Mouse (Mus musculus) T-helper 1 cell (primary cell): ENCODE results near the gene Cdk11b.
"Not testable (repeated sequence)": the region's sequence is repeated elsewhere in the genome, so short reads cannot be mapped to it uniquely, and the experiment has no call there.

Experiments used
- in situ Hi-C: fragments of 300-600 bp; cut with MboI, MseI; formaldehyde crosslinking; loops from one replicate; pipeline ENCODE4 v1.15.1; 2025; ENCODE audit warnings: high pct_unique_total_duplicates

The Cdk11b gene

DNA sequence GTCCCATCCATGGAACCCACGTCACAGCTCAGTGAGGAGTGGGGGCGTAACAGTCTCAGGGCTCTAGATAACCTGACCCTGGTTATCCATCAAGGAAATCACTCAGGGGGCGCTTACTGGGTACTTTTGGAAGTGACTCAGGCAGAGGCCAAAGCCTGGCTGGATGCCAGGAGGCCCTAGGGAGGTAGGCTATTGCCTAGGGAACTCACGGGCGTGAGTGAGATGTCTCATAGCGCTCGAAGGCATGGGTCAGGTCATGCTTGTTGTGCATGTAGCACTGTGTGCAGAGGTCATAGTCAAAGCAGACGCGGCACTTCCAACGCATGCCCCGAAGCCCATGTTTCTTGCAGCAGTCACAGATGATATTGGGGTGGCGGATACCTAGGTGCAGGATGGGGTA, 36.0 kb downstream of the Cdk11b start:
- in situ Hi-C loops, result no loop called here

DNA sequence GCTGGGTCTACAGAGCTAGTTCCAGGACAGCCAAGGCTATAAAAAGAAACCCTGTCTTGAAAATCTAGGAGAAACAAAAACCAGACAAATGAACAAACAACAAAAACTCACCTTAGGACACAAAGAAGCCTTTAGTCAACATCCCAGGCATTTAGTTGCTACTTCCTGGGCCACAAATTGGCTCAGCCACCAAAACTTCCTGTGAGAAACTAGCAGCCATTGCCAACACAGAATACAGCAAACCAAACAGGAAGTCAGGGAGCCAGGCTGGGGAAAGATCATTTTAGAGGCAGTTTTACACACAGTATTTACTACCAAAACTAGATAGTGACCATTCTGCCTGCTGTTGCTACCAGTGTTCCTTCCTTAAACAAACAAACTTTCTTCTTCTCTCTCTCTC, 42.2 kb downstream of the Cdk11b start:
- in situ Hi-C loops, result no loop called here

DNA sequence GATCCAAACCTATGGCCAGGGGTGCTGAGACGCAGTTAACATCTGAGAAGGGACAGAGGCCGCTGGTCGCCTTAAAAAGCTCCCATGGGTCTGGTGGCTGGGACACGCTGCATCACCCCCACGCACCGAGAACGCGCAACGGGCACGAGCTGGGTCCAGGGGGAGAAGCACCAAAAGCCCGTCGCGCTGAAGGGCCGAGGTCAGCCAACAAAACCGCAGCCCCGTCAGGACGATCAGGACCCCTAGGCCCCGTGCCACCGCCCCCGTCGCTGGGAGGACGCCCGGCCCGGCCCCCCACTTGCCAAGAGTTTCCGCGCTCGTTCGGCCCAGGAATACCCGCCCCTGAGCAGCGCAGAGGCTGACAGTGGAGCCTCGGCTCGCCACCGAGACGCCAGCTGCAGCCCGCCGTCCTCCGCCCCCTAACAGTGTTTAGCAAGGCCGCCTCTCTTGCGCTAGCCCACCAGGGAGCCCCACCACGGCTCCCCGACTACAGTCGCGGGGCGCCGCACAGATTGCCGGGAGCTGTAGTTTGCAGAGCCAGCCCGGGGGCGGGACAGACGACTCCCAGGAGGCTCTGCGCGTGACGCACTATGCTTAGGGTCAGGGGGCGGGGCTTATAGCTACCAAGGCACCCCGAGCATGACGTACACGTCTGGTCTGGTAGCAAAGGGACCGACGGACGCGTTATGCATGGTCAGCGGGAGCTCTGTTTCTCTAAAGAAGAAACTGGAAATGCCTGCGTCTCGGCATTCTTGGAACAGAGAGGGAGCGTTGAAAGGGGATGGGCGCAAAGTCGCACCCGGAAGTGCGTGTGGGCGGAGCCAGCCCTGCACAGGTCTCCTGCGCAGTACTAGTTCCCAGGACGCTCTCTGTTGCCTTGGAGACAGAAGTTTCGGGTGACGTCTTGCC, 44.3 kb downstream of the Cdk11b start, which contains the start of gene Mib2:
TSS of gene Mib2 (minus strand) at position 510 of the 909 bp plus-strand sequence.
- in situ Hi-C loops, result no loop called here

DNA sequence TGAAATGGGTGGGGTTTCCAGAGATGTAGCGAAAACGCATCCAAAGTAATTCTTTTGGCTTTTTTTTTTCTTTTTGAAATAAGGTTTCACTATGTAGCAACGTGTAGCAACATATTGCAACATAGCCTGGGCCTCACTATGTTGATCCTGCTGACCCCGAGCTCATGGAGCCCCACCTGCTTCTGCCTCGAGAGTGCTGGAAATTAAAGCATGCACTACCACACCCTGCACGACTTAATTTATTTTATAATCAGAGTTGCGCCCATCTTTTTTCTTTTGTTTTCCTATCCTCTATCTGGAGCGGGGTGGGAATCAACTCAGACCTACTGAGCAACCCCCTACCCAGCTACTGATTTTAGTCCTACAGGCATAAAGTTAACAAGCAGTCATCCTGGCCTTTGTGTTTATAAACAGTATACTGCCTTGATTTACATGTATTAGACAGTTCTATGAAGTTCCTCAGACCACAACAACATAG, 45.0 kb downstream of the Cdk11b start:
- in situ Hi-C loops, result no loop called here

DNA sequence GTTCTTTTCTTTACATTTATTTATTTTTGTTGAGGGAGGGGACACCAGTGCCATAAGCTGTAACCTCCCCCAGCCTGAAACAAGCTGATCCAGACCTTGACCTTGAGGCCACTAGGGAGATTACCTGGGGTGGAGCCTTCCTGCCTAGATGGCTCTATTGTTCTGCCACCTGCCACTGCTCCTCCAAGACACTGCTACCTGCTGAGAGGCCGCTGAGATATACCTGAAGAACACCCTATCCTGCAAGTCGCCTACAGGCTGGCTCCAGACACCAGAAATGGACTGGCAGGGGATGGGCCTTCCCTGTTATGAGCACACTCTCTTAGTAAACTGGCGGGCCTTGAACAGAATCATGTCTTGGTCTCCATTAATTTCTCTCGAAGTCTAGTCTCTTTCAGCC, 45.6 kb downstream of the Cdk11b start:
- in situ Hi-C loops, result not testable (repeated sequence)

DNA sequence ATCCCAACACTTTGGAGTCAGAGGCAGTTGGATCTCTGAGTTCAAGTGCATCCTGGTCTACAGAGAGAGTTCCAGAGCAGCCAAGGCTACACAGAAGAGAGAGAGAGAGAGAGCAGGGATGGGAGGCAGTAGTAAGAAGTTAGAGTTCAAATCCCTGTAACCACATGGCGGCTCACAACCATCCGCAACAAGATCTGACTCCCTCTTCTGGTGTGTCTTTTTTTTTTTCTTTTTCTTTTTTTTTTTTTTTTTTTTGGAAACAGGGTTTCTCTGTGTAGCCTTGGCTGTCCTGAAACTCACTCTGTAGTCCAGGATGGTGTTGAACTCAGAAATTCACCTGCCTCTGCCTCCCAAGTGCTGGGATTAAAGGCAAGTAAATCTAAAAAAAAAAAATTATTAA, 47.4 kb downstream of the Cdk11b start:
- in situ Hi-C loops, result no loop called here

DNA sequence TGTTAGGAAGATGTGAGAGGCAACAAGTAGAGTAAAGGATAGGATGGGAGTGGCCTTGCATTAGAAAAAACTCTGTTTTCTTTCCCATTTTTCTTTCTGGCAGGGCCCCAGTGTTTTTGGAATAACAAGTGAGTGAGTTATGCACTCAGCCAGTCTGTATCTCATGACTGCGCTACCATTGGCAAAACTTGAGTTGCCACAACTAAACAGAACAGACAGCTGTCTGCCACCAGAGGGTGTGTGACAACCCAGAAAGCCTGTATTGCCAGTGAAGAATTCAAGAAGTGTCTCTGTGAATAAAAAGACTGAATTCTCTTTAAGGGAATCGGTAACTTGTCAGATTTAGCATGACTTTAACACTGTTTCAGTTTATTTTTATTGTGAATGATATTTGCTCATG, 51.3 kb downstream of the Cdk11b start:
- in situ Hi-C loops, result no loop called here

DNA sequence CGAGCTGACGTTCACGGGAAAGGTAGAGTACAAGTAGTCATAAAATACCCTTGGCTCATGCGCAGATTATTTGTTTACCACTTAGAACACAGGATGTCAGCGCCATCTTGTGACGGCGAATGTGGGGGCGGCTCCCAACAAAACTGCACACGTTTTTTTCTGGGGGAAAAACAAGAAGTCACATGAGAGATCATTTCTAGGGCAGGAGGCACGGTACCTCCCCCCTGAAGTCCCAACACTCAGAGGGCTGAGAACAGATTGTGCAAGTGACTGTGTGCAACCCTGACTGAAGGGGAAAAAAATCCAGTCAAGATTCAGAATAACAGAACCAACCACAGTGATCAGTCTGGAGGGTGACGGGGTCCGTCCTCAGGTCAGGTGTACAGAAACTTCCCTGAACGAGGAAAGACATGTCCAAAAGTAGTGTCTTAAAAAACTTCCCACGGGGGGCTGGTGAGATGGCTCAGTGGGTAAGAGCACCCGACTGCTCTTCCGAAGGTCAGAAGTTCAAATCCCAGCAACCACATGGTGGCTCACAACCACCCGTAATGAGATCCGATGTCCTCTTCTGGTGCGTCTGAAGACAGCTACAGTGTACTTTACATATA, 59.1 kb downstream of the Cdk11b start:
- in situ Hi-C loops, result not testable (repeated sequence)

DNA sequence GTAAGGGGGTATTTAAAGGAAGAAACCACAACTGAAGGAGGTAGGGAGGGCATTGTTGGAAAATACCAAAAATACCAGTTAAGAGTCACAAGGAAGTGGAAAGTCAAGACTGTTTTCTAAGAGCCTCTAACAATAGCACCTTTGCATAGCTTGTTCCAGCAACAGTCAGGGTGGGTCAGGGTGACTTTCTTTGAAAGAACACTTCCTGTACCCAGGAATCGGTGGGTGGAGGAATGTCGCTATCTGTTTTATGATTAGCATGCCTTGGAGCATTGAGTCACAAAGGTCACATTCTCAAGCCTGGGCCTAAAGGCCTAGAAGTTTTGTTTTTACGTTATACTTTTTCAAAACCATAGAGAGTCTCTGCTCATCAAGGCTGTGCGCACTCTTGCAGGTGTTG, 63.1 kb downstream of the Cdk11b start:
- in situ Hi-C loops, result not testable (repeated sequence)

DNA sequence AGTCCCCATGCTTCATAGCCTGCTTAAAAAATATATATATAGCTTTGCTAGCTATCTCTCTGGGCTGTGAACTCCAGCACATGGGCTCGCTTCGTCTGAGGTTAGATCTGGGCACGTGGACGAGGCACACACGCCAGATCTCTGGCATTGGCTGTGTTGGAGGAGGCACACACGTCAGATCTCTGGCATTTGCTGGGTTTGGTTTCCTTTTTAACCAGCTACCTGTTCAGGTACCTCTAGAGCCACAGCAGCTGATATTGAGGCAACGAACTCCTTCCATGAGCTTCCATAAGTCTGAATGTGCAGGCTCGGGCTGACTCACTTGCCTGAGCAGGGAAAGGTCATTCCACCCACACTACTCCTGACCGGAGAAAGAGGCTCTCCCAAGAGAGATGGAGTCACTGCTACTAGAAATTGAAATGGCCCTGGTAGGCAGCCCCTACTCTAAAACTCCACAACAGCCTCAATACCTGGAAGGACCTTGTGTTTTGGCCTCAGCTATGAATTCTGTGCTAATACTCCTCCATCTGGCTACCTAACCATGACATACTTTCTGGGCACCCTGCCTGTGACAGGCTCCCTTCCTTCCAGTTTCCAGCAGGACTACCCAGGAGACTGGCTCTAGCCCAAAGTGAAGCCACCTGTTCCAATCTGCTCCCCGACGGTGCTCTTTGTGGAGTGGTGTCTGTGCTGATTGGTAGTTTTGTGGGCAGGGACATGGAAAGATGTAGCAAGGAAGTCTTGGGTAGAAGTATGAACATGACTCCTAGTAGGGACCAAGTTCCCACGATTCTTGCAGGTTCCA, 66.1 kb downstream of the Cdk11b start:
- in situ Hi-C loops, result loop anchor here (10.0 kb wide), 1 partner anchor 46 kb away; the partner anchor contains the start of gene Gm10563

DNA sequence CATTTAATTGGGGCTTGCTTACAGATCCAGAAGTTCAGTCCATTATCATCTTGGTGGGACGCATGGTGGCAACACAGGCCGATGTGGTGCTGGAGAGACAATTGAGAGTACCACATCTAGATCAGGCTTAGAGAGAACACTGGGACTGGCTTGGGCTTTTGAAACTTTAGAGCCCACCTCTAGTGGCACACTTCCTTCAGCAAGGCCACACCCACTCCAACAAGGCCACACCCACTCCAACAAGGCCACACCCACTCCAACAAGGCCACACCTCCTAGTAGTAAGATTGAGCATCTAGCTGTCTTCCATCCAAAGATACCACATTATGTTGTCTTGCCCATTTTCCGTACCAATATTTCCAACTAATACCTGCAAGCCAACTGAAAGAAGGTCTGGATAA, 67.8 kb downstream of the Cdk11b start:
- in situ Hi-C loops, result loop anchor here (10.0 kb wide), 1 partner anchor 48 kb away; the partner anchor contains the start of gene Gm10563

DNA sequence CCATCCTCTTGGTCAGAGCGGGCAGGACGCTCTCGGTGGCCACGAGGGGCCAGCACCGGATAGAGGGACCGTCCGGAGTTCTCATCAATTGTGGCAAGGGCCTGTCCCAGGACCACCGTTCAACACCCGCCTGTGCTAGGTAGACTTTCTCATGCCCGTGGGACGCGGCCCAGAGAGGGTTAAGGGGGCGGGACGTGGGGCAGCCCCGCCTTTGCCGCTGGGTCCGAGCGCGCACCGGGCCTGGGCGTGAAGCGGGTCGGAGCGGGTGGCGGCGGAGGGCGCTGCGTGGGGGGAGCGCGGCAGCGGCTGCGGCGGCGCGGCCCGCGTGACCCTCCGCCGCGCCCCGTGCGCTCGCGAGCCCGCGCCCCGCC, 69.4 kb downstream of the Cdk11b start, which contains the start of gene Fndc10:
TSS of gene Fndc10 (plus strand) at position 232 of the 371 bp plus-strand sequence.
- in situ Hi-C loops, result loop anchor here (10.0 kb wide), 1 partner anchor 49 kb away; the partner anchor contains the start of gene Gm10563

DNA sequence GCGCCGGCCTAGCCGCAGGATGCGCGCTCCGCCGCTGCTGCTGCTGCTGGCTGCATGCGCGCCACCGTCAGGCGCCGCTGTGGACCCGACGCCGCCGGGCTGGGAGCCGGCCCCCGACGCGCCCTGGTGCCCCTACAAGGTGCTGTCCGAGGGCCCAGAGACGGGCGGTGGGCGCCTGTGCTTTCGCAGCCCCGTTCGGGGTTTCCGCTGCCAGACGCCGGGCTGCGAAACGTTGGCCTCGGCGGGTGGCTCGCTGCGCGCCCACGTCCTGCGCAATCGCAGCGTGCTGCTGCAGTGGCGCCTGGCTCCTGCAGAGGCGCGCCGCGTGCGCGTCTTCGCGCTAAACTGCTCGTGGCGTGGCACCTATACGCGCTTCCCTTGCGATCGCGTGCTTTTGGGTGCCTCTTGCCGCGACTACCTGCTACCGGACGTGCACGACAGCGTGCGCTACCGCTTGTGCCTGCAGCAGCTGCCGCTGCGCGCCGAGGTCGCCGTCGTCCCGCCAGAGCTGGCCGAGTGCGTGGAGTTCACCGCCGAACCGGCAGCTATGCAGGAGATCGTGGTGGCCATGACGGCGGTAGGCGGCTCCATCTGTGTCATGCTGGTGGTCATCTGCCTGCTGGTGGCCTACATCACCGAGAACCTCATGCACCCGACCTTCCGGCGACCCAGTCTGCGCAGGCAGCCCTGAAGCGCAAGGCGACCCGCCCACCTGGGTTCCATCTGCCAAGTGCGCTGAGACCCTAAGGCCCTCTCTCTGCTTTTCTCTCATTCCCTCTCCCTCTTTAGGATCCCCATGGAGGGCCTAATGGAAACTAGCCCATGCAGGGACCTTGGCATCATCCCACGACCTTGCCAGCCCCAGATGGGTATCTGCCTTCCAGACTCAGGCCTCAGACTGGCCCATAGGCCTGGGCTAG, 70.1 kb downstream of the Cdk11b start:
- in situ Hi-C loops, result loop anchor here (10.0 kb wide), 1 partner anchor 50 kb away; the partner anchor contains the start of gene Gm10563

DNA sequence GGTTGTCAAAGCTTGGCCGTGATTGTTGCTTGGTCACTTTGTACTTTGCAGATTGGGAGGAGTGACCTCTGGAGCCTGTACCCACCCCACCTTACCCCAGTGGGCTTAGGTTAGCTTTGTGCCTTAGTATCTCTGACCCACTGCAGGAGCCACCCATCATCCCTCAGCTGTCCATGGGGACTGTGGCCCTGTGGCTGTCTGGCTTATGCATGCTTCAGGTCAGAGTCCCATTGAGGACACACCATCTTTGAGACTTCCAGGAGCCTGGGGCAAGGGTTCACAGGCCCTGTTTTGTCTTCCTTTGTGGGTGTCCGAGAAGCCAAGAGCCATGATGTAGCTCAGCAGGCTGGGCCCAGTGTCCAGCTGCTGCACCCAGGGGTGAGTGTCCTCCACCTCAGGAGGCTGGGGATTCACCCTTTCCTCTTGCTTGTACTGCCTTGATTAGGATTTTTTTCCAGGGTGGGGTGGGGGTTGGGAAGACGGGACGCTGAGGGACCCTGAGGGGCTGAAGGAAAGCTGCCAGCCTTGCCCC, 70.9 kb downstream of the Cdk11b start:
- in situ Hi-C loops, result loop anchor here (10.0 kb wide), 1 partner anchor 51 kb away; the partner anchor contains the start of gene Gm10563

DNA sequence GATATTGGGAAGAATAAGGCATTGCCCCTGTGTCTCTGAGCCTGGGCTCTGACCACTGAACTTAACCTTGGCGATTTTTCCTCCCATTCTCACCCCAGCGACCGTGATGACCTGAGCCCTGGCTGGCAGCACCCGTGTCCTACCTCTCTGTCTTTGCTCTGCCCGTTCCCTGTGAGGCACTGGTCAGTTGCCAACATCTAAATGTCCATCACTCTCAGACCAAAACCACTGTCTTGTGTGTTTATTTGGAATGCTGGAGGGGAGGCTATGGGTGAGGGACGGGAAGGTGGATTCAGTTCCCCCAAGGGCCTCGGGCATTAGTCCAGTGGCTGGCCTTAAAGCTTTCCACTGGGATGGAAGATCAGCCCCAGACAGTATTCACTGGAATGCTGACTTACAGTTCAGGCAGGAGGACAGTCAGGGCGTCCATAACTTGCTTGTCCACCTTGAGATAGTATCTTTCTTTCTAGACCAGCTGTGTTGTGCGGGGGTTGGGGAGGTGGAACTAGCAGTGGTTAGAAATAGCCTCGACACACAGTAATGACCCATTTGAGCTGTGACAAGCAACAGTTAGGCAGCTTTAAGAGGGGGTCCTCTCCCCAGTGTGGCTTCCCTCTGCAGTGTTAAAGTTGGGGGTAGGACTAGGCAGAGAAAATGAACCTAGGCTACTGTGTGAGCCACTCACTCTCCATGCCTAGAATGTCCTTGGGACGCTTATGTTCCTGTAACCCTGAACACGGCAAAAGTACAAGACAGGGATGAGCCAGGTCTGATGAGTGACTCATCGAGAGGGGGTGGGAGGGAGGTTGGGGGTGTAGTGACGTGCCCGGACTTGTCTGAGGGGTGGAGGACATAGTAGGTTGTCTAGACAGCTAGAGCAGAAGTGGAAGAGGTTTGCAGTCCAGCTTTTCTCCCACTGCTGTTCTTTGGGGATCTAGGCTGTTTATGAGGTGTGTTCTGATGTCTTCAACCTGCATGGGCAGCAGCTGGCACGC, 71.9 kb downstream of the Cdk11b start:
- in situ Hi-C loops, result loop anchor here (10.0 kb wide), 1 partner anchor 52 kb away; the partner anchor contains the start of gene Gm10563
